Mouse (Mus musculus) heart, adult 2 months (tissue): ENCODE measurements around the gene Lrrc8a. TPM values are rescaled to one million over a fixed set of nuclear protein-coding genes. Genes with fewer than 3 reads are reported as not detected.
A peak's percentile ranks its signal among the peaks of the same experiment; 100 is the strongest.

Experiments used
- DNase-seq, 2 experiments: peaks; one replicate each; pipeline ENCODE4 v3.0.0; 2021
- H3K27ac ChIP-seq: fragments of 200-600 bp; 2 replicates; pipeline ENCODE4 v1.8.1; 2022
- H3K27me3 ChIP-seq: fragments of 200-500 bp; 2 replicates; pipeline ENCODE4 v1.6.1; 2012; ENCODE audit warnings: mild to moderate bottlenecking, low read length, inconsistent platforms, mixed read lengths; ENCODE audit not compliant: control insufficient read depth, insufficient read depth
- H3K36me3 ChIP-seq: fragments of 200-500 bp; 2 replicates; pipeline ENCODE4 v1.6.1; 2012; ENCODE audit warnings: low read length, inconsistent platforms; ENCODE audit not compliant: control insufficient read depth, insufficient read depth
- H3K4me1 ChIP-seq: fragments of 200-500 bp; 2 replicates; pipeline ENCODE4 v1.6.1; 2011; ENCODE audit warnings: low read length; ENCODE audit not compliant: control insufficient read depth, insufficient read depth
- H3K4me3 ChIP-seq: fragments of 200-600 bp; 2 replicates; pipeline ENCODE4 v1.8.1; 2022
- H3K79me2 ChIP-seq: fragments of 200-500 bp; replicated peaks from 2 replicates; pipeline ENCODE4 v1.6.1; 2012; ENCODE audit warnings: mild to moderate bottlenecking, inconsistent platforms, low read length, moderate library complexity, mixed read lengths; ENCODE audit not compliant: control insufficient read depth, insufficient read depth
- H3K9ac ChIP-seq: fragments of 200-500 bp; 2 replicates; pipeline ENCODE4 v1.6.1; 2012; ENCODE audit warnings: low read depth, mild to moderate bottlenecking, control low read depth, inconsistent platforms, low read length, mixed read lengths
- CTCF ChIP-seq: fragments of 200-600 bp; IDR thresholded peaks from 2 replicates; pipeline ENCODE4 v1.8.1; 2022; ENCODE audit warnings: antibody characterized with exemption, mild to moderate bottlenecking, moderate library complexity
- EP300 ChIP-seq: fragments of 200-500 bp; IDR thresholded peaks from 2 replicates; pipeline ENCODE4 v1.6.1; 2011; ENCODE audit warnings: low read depth, low read length, control low read depth; ENCODE audit not compliant: insufficient read depth
- POLR2A ChIP-seq: fragments of 200-500 bp; IDR thresholded peaks from 2 replicates; pipeline ENCODE4 v1.6.1; 2011; ENCODE audit warnings: mild to moderate bottlenecking, low read depth, low read length, control low read depth; ENCODE audit not compliant: insufficient read depth
- WGBS: fragments of 180-500 bp; shearing (Covaris S2); methylation state at CpG from one replicate; pipeline ENCODE4 v1.1.7; 2018; 5-methylcytosine and 5-hydroxymethylcytosine counted together
- intact Hi-C: fragments of 180-260 bp; cut with DNase I; formaldehyde crosslinking; loops from one replicate; pipeline ENCODE4 v1.15.1; 2025
- polyA plus RNA-seq: library from polyadenylated mRNA; depleted of rRNA; stranded (reverse); fragments of >200 nt; gene quantifications from 2 replicates; pipeline ENCODE4 v1.2.3, GENCODE M21; 2012
- total RNA-seq, 2 experiments: library from RNA; stranded (reverse); gene quantifications; 2 replicates each; pipeline ENCODE4 v1.2.3; 2021

The Lrrc8a gene
- total and polyA plus RNA-seq, 3 experiments = 49.1 to 83.3 (median 68.2) TPM

DNA sequence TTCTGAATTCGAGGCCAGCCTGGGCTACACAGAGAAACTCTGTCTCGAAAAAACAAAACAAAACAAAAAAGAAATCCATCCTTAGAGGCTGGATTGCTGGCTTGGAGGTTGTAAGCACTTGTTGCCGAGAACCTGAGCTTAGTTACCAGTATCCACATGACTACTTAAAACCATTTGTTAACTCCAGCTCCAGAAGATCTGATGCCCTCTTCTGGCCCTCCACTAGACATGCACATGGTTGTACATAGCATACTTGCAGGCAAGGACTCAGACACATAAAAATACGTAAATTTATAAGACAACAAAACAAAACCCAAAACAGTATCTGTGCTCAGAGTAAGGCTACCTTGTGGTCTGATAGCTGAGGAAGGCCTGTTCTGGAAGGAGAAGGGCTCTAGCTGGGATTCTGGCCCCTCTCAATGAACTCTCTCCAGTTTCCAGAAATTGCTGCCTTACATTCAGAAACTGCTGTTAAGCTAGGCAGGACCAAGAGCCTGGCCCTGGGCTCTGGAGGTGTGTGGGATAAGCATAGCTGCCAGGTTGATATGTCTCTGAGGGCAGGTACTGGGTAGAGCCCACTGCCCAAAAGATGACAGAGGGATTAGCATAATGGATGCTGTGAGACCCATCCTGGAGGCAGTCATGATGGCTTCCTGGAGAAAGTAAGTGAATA is 23.7 kb downstream of the Lrrc8a start:
- no peak overlapping the region for H3K4me3 ChIP-seq
- peaks cover 7% of the 10 kb centered on the region for H3K79me2 ChIP-seq
- H3K4me1 ChIP-seq = peaks cover 62% of the 10 kb centered on the region
- intact Hi-C loops = no loop called here
- no peak for TF ChIP-seq EP300
- TF ChIP-seq CTCF = peak; percentile 59
- DNase-seq = peak in 1 of 2 experiments; percentile 8
- H3K27me3 ChIP-seq = no peaks in the 10 kb centered on the region
- 78% methylated on average over 4 of the region's 4 CpGs for WGBS
- peak overlapping the region; percentile 97 for H3K27ac ChIP-seq
- no peak overlapping the region for H3K9ac ChIP-seq
- peaks cover 52% of the 10 kb centered on the region for H3K36me3 ChIP-seq

DNA sequence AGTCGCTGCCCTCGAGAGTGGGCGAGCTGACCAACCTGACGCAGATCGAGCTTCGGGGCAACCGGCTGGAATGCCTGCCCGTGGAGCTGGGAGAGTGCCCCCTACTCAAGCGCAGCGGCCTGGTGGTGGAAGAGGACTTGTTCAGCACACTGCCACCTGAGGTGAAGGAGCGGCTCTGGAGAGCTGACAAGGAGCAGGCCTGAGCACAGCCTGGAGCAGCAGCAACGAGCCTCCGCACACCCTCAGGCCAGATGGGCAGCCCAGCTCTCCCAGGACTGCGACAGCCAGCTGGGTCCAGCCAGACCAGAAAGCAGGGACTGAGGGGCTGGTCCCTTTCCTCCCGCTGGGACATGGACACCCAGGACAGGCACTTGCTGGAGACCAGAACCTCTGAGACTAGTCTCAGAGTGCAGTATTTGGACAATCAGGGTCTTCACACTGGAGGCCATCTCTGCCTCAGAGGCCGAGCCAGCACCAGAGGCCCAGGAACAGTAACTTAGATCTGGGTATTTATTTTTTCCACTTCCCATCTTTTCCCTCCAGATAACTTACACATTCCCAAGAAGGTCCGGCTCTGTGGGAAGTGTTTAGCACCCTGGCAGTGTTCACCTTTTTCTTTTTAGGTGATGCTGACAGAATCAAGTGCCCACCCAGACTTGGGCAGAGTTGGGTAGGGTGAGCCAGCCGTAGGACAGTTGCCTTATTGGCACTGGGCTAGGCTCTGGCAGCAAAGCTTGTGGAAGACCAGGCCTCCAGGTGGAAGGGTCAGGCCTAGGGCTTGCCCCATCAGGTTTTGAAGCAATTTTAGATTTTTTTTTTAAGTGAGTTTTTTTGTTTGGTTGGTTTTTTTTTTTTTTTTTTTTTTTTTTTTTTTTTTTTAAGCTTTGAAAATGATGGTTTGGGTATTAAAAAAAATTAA is 24.7 kb downstream of the Lrrc8a start:
- Histone ChIP-seq H3K4me3 (peak overlapping the region; percentile 5; the same call in 1 of the 2 replicates), H3K36me3 (peaks cover 50% of the 10 kb centered on the region), H3K27me3 (no peaks in the 10 kb centered on the region), H3K27ac (peak overlapping the region; percentile 97), H3K79me2 (peaks cover 6% of the 10 kb centered on the region), H3K9ac (peak overlapping the region; percentile 40), H3K4me1 (peaks cover 69% of the 10 kb centered on the region)
- 73% methylated on average over 18 of the region's 18 CpGs for WGBS
- peak in 1 of 2 experiments; percentile 22 for DNase-seq
- TF ChIP-seq POLR2A (no peak), CTCF (no peak), EP300 (no peak)
- intact Hi-C loops = no loop called here

DNA sequence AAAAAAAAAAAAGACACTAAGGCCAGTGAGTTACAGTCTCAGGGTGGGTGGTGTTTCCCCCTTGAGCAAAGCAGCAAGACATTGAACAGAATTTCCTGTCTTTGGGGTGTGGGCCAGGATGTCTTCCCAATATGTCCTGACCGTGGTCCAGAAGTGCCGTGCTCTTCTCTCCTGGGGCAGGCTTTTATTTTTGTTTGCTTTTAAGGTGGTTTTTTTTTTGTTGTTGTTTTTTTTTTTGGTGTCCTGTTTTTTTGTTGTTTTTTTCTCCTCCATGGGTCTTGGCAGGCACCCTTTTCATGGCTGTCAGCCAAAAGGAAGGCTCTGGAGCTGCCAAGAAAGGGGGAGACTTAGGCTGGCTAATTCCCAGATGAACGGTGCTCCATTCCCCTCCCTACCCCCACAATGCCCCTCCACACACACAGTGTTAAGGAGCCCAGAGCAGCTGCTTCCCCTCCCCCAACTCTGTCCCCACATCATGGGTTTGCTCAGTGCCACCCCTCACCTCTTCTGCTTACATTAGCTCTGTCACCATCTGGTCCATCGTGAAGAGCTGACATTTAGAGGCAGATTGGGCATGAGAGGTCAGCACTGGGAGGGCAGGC is 25.4 kb downstream of the Lrrc8a start:
- H3K4me3 ChIP-seq = 0 out of 2 replicates have a peak overlapping the region, but pooled peaks have one; percentile 20
- H3K36me3 ChIP-seq = peaks cover 43% of the 10 kb centered on the region
- WGBS = 7% methylated on average over 4 of the region's 4 CpGs
- peaks cover 64% of the 10 kb centered on the region for H3K4me1 ChIP-seq
- intact Hi-C loops = no loop called here
- peaks cover 2% of the 10 kb centered on the region for H3K79me2 ChIP-seq
- TF ChIP-seq POLR2A (0 out of 2 replicates have a peak, but pooled peaks have one; percentile 23), CTCF (no peak), EP300 (peak; percentile 91)
- no peaks in the 10 kb centered on the region for H3K27me3 ChIP-seq
- DNase-seq = peak; percentile 76 to 78
- peak overlapping the region; percentile 97 for H3K27ac ChIP-seq
- H3K9ac ChIP-seq = no peak overlapping the region

DNA sequence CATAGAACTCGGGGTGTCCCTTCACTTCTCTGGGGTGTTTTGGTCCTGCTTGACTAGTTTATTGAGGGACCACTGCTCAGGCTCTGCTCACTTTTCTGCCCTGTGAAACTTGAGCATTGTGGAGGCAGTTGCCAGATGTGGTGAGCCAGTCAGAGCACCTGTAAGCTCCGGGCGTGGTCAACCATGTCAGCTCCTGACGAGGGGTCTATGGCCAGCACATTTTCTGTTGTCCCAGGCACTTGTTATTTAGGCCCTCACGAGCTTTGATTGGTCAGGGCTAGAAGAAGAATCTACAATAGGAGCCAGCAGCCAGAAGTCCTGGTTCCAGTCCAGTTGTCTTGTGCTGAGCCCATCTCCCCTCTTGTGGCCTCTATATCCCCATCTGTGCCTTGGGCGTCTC is 26.3 kb downstream of the Lrrc8a start:
- Histone ChIP-seq H3K4me3 (no peak overlapping the region), H3K4me1 (peaks cover 63% of the 10 kb centered on the region), H3K9ac (no peak overlapping the region), H3K79me2 (peaks cover 2% of the 10 kb centered on the region), H3K36me3 (peaks cover 41% of the 10 kb centered on the region), H3K27ac (peak overlapping the region; percentile 97), H3K27me3 (no peaks in the 10 kb centered on the region)
- peak in 1 of 2 experiments; percentile 23 for DNase-seq
- TF ChIP-seq EP300 = no peak
- no peak for TF ChIP-seq CTCF
- no peak for TF ChIP-seq POLR2A
- 76% methylated on average over 6 of the region's 6 CpGs for WGBS
- intact Hi-C loops = no loop called here

DNA sequence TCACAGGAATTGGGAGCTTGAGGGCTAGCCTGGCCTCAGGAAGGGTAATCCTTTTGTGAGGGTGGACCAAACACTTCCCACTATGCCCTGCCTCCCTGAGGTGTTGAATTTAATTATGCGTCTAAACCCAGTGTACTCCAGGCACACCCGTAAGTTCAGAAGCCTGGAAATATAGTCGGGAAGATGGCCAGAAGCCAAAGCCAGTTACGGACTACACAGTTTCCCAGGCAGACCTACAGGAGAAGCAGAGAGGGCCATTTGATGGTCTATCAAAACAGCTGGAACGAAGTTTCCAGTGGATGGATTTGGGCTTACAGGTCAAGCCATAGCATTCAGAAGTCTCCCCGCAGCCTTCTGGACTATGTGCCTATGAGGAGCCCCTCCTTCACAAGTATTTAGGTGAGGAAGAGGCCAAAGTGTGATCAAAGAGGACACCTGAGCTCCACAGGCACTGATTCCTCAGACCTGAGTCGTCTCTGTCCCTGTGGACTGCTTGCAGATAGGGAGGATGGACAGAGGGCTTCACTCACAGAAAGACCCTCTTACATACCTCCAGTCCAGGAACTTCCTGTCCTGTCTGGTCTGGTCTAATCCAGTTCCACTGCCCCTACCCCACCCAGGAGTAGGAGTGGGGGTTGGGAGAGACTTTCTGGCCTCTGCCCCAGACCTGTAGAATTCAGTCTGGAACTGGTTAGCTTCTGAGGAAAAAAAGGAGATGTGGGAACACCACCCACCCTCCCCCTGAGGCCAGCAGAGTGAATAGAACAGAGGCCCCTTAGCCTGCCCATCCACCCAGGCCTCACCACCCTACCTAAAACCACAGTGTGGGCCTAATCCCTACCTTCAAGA is 27.4 kb downstream of the Lrrc8a start:
- no peak overlapping the region for H3K4me3 ChIP-seq
- intact Hi-C loops = loop anchor here (1.0 kb wide), 1 partner anchor 25 kb away; the partner anchor contains the start of gene Gm28035
- peak in 1 of 2 experiments; percentile 37 for DNase-seq
- H3K9ac ChIP-seq = peak overlapping the region; percentile 48
- no peaks in the 10 kb centered on the region for H3K27me3 ChIP-seq
- 23% methylated on average over 7 of the region's 7 CpGs for WGBS
- TF ChIP-seq CTCF (no peak), POLR2A (no peak; the same call in 1 of the 2 replicates), EP300 (no peak)
- peaks cover 41% of the 10 kb centered on the region for H3K36me3 ChIP-seq
- H3K79me2 ChIP-seq = peaks cover 2% of the 10 kb centered on the region
- peaks cover 60% of the 10 kb centered on the region for H3K4me1 ChIP-seq
- H3K27ac ChIP-seq = peak overlapping the region; percentile 97
